Mouse (Mus musculus) liver, embryonic 14.5 days (tissue): ENCODE measurements at regions not wholly inside any gene's neighbourhood (a gene's known extent, or its start where the extent isn't known, plus 50 kb on each side); places are given as distances from the start of the nearest gene placed in this dataset.

ENCODE experiments used
- CTCF ChIP-seq: IDR thresholded peaks from 2 replicates; pipeline ENCODE4 v1.5.1; 2016; ENCODE audit warnings: antibody characterized with exemption, low read depth, control low read depth
- EP300 ChIP-seq: IDR thresholded peaks from 2 replicates; pipeline ENCODE4 v1.6.1; 2016; ENCODE audit warnings: antibody characterized with exemption, low read depth

GRCm38 (mm10) chr7:88199043-88199442 is 78.8 kb upstream of the Ctsc start:
- TF ChIP-seq CTCF (no peak), EP300 (no peak)
